Mouse (Mus musculus): ENCODE measurements around the gene Rps15. TPM values are rescaled to one million over a fixed set of nuclear protein-coding genes. Genes with fewer than 3 reads are reported as not detected.

Gene Rps15
- total and polyA plus RNA-seq, 2 experiments = 510 to 1,012 TPM

- WGBS = 3% methylated on average over 36 of the region's 36 CpGs
- DNase-seq (ENCODE audit: extremely low read depth, low read depth, low spot score) = peak; percentile 98
- H3K27me3 ChIP-seq (ENCODE audit: control insufficient read depth, insufficient read depth, low read length) = no peaks in the 10 kb centered on the region
- H3K4me3 ChIP-seq (ENCODE audit: insufficient read depth, low read depth, low read length) = peak within 1 kb of the TSS; percentile 88
- H3K27ac ChIP-seq (replicated peaks; ENCODE audit: insufficient read depth, low read depth, low read length) = peak within 1 kb of the TSS; percentile 95
- peaks cover 4% of the 10 kb centered on the region; the same call in 1 of the 2 replicates for H3K79me2 ChIP-seq (ENCODE audit: control insufficient read depth, insufficient read depth, low read length)
- H3K36me3 ChIP-seq (ENCODE audit: control insufficient read depth, insufficient read depth, low read length) = peaks cover 8% of the 10 kb centered on the region; the same call in 1 of the 2 replicates
- peak within 1 kb of the TSS; percentile 93 for H3K9ac ChIP-seq (ENCODE audit: low read depth, low read length)
- peaks cover 20% of the 10 kb centered on the region for H3K4me1 ChIP-seq (ENCODE audit: control insufficient read depth, insufficient read depth, low read length)
- TF ChIP-seq POLR2A (IDR thresholded peaks at IDR 0.05; ENCODE audit: extremely low read depth, insufficient read depth, low read length) (no peak), CTCF (IDR thresholded peaks at IDR 0.05; ENCODE audit: low read depth, low read length) (no peak)
These were observed 37.2 kb downstream of the Rps15 start, which contains the start of the genes Pcsk4 and Reep6 for GRCm38 (mm10) chr10:80329273-80330081. Pcsk4 (minus strand) TSS chr10:80329498. Reep6 (plus strand) TSS chr10:80329953.

- Histone ChIP-seq H3K27ac (replicated peaks; ENCODE audit: insufficient read depth, low read depth, low read length) (peak overlapping the region; percentile 95), H3K4me1 (ENCODE audit: control insufficient read depth, insufficient read depth, low read length) (peaks cover 19% of the 10 kb centered on the region), H3K79me2 (ENCODE audit: control insufficient read depth, insufficient read depth, low read length) (peaks cover 4% of the 10 kb centered on the region; the same call in 1 of the 2 replicates), H3K27me3 (ENCODE audit: control insufficient read depth, insufficient read depth, low read length) (no peaks in the 10 kb centered on the region), H3K9ac (ENCODE audit: low read depth, low read length) (peak overlapping the region; percentile 93), H3K36me3 (ENCODE audit: control insufficient read depth, insufficient read depth, low read length) (peaks cover 13% of the 10 kb centered on the region; the same call in 1 of the 2 replicates), H3K4me3 (ENCODE audit: insufficient read depth, low read depth, low read length) (peak overlapping the region; percentile 88)
- TF ChIP-seq CTCF (IDR thresholded peaks at IDR 0.05; ENCODE audit: low read depth, low read length) (no peak), POLR2A (IDR thresholded peaks at IDR 0.05; ENCODE audit: extremely low read depth, insufficient read depth, low read length) (peak; percentile 92)
- under 1% methylated on average over 40 of the region's 41 CpGs for WGBS
- DNase-seq (ENCODE audit: extremely low read depth, low read depth, low spot score) = no peak
These were observed 37.8 kb downstream of the Rps15 start for GRCm38 (mm10) chr10:80330084-80330483.

DNA sequence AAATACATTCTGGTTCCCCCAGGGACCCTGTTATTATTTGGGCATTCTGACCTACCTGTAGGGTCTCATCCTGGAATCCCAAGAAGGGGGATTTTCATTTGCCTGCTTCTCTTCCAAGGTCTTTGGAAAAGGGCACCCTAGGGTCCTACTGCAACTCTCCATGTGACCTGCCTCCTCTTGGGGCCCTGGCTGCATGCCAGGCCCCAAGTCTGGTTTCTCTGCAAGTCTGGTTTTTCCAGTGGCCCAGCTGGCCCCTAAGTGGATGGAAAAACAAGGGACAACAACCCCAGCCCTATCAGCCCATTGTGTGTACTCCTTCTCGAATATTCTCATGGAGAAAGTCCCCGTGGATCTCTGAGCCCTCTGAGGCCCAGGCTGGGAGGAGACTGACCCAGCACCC is 38.6 kb downstream of the Rps15 start:
- peak overlapping the region; percentile 88 for H3K4me3 ChIP-seq (ENCODE audit: insufficient read depth, low read depth, low read length)
- WGBS = 10% methylated on average over 2 of the region's 2 CpGs
- TF ChIP-seq POLR2A (IDR thresholded peaks at IDR 0.05; ENCODE audit: extremely low read depth, insufficient read depth, low read length) (peak; percentile 77), CTCF (IDR thresholded peaks at IDR 0.05; ENCODE audit: low read depth, low read length) (no peak)
- H3K4me1 ChIP-seq (ENCODE audit: control insufficient read depth, insufficient read depth, low read length) = peaks cover 13% of the 10 kb centered on the region; the same call in 1 of the 2 replicates
- H3K36me3 ChIP-seq (ENCODE audit: control insufficient read depth, insufficient read depth, low read length) = peaks cover 17% of the 10 kb centered on the region; the same call in 1 of the 2 replicates
- peak overlapping the region; percentile 93 for H3K9ac ChIP-seq (ENCODE audit: low read depth, low read length)
- DNase-seq (ENCODE audit: extremely low read depth, low read depth, low spot score) = no peak
- H3K79me2 ChIP-seq (ENCODE audit: control insufficient read depth, insufficient read depth, low read length) = peaks cover 4% of the 10 kb centered on the region; the same call in 1 of the 2 replicates
- H3K27ac ChIP-seq (replicated peaks; ENCODE audit: insufficient read depth, low read depth, low read length) = peak overlapping the region; percentile 95
- no peaks in the 10 kb centered on the region for H3K27me3 ChIP-seq (ENCODE audit: control insufficient read depth, insufficient read depth, low read length)

DNA sequence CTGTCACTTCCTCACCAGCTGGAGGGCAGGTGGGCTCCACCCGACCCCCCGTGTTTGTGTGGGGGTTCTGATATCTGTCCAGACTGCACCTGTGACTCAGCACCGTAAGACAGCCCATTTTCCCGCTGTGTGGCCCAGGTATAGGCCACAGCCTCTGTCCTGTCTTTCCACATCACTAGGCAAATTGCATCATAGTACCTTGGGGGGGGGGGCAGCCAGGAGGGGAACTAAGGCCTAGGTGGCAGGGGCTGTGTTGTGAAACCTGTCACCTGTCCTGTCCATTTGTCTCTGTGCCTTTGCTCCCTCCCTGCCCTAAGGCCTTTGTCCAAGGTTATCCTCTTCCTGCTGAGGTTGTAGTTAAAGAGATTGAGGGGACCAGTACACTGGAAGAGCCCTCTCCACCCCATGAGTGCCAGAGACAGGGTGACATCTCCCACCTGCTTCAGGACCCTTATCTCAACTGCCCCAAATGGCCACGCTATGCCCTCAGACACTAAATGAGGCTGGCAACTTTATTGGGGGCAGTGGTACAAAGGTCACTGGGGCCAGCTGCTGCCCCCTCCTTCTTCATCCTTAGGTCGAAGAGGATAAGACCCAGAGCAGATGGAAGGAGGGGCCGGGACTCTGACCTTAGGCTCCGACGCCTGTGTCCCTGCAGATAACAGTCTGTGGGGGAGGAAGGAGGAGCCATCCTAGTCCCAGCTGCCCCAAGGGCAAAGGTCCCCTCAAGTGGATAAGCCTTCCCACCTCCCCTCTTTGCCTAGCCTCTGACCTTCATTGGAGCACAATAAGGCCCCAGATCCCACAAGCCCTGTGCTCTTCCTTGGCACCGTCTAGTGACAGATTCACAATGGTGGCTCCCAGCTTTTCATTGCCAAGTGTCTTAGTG is 39.6 kb downstream of the Rps15 start:
- TF ChIP-seq CTCF (IDR thresholded peaks at IDR 0.05; ENCODE audit: low read depth, low read length) (no peak), POLR2A (IDR thresholded peaks at IDR 0.05; ENCODE audit: extremely low read depth, insufficient read depth, low read length) (peak; percentile 42; the same call in 1 of the 2 replicates)

GRCm38 (mm10) chr10:80332525-80332989 is 40.3 kb downstream of the Rps15 start:
- DNase-seq (ENCODE audit: extremely low read depth, low read depth, low spot score) = peak; percentile 89
- Histone ChIP-seq H3K27ac (replicated peaks; ENCODE audit: insufficient read depth, low read depth, low read length) (peak overlapping the region; percentile 98), H3K9ac (ENCODE audit: low read depth, low read length) (peak overlapping the region; percentile 75), H3K36me3 (ENCODE audit: control insufficient read depth, insufficient read depth, low read length) (peaks cover 19% of the 10 kb centered on the region; the same call in 1 of the 2 replicates), H3K27me3 (ENCODE audit: control insufficient read depth, insufficient read depth, low read length) (no peaks in the 10 kb centered on the region), H3K79me2 (ENCODE audit: control insufficient read depth, insufficient read depth, low read length) (peaks cover 4% of the 10 kb centered on the region; the same call in 1 of the 2 replicates), H3K4me3 (ENCODE audit: insufficient read depth, low read depth, low read length) (peak overlapping the region; percentile 30), H3K4me1 (ENCODE audit: control insufficient read depth, insufficient read depth, low read length) (peaks cover 13% of the 10 kb centered on the region; the same call in 1 of the 2 replicates)
- TF ChIP-seq POLR2A (IDR thresholded peaks at IDR 0.05; ENCODE audit: extremely low read depth, insufficient read depth, low read length) = no peak
- TF ChIP-seq CTCF (IDR thresholded peaks at IDR 0.05; ENCODE audit: low read depth, low read length) = no peak
- 19% methylated on average over 5 of the region's 5 CpGs for WGBS

More for the DNA sequence above, 39.6 kb downstream of the Rps15 start:
- WGBS = 12% methylated on average over 10 of the region's 10 CpGs
- Histone ChIP-seq H3K27ac (replicated peaks; ENCODE audit: insufficient read depth, low read depth, low read length) (peak overlapping the region; percentile 99), H3K27me3 (ENCODE audit: control insufficient read depth, insufficient read depth, low read length) (no peaks in the 10 kb centered on the region), H3K4me3 (ENCODE audit: insufficient read depth, low read depth, low read length) (peak overlapping the region; percentile 88), H3K36me3 (ENCODE audit: control insufficient read depth, insufficient read depth, low read length) (peaks cover 19% of the 10 kb centered on the region; the same call in 1 of the 2 replicates), H3K4me1 (ENCODE audit: control insufficient read depth, insufficient read depth, low read length) (peaks cover 13% of the 10 kb centered on the region; the same call in 1 of the 2 replicates), H3K9ac (ENCODE audit: low read depth, low read length) (peak overlapping the region; percentile 93), H3K79me2 (ENCODE audit: control insufficient read depth, insufficient read depth, low read length) (peaks cover 4% of the 10 kb centered on the region; the same call in 1 of the 2 replicates)
- peak; percentile 97 for DNase-seq (ENCODE audit: extremely low read depth, low read depth, low spot score)

Measured in liver, adult 2 months (tissue).